14 mouse cellular contexts compared by ENCODE assay signal in the genomic region with DNA sequence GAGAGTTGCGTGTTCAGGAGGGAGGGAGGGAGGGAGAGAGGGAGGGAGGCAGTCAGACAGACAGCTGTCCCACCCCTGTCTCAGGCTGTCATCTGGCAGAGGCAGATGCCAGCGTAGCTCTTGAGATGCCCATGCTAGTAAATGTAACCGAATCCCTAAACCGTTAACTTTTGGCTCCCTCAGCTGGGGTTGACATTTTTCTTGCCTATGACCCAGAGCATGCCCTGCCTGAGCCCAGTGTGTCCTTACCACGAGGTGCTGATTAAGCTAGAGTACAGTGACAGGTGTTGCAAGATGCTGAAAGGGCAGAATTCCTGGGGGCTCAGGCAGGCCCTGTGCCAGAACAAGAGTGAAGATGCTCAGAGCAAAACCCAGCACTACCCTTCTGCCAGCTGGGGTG. TPM values are rescaled to one million over a fixed set of nuclear protein-coding genes. Genes with fewer than 3 reads are reported as not detected.
DNase-seq lines count a peak whose midpoint lies in the region; ATAC-seq and TF ChIP-seq lines count a peak whose summit lies in the region.
"Had no signal": no experiment of that assay in that cellular context is flagged by ENCODE, and none has a peak within 500 bp of the region (broad histone marks: within the 10 kb centered on the region; RNA-seq: fewer than 3 reads in every experiment).

No protein-coding gene starts in this region.

- peak; percentile 38; the same call in 1 of the 2 replicates for ATAC-seq in hindbrain, embryonic 15.5 days (ENCODE audit: low FRiP score, low read depth)
- no peak for ATAC-seq in hindbrain, embryonic 11.5 days (ENCODE audit: low FRiP score)
- ATAC-seq in forebrain, embryonic 15.5 days (replicated peaks): no peak
- ATAC-seq: intestine, postnatal 0 days had no signal

- no peak for DNase-seq in hindbrain, embryonic 11.5 days (ENCODE audit: low spot score)
- DNase-seq in 3134 (ENCODE audit: extremely low read depth, insufficient read length, low spot score): peak; percentile 44
- DNase-seq in brain, embryonic 14.5 days (ENCODE audit: low read depth): peak; percentile 16
- DNase-seq in gastrocnemius, postnatal 25 days: peak; percentile 88
- DNase-seq in heart, postnatal 10 days: no peak

- H3K4me1 ChIP-seq in hindbrain, embryonic 15.5 days (replicated peaks): no peaks in the 10 kb centered on the region
- H3K4me1 ChIP-seq in hindbrain, embryonic 11.5 days (replicated peaks; ENCODE audit: control insufficient read depth, insufficient read depth, low read length): no peaks in the 10 kb centered on the region
- H3K4me1 ChIP-seq in forebrain, embryonic 15.5 days: no peaks in the 10 kb centered on the region
- H3K4me1 ChIP-seq: lung, embryonic 15.5 days; neural tube, embryonic 15.5 days had no signal

- TF ChIP-seq CTCF in brain, embryonic 14.5 days (IDR thresholded peaks at IDR 0.05; ENCODE audit: borderline replicate concordance, extremely low read depth, insufficient read depth, insufficient read length): no peak

- H3K4me3 ChIP-seq in hindbrain, embryonic 15.5 days: no peak overlapping the region
- no peak overlapping the region for H3K4me3 ChIP-seq in hindbrain, embryonic 11.5 days (ENCODE audit: low read depth, low read length)
- no peak overlapping the region for H3K4me3 ChIP-seq in forebrain, embryonic 15.5 days
- H3K4me3 ChIP-seq: lung, embryonic 15.5 days; neural tube, embryonic 15.5 days had no signal

- no peaks in the 10 kb centered on the region for H3K9me3 ChIP-seq in hindbrain, embryonic 15.5 days
- no peaks in the 10 kb centered on the region for H3K9me3 ChIP-seq in hindbrain, embryonic 11.5 days (ENCODE audit: control insufficient read depth, low read length)
- H3K9me3 ChIP-seq in forebrain, embryonic 15.5 days: no peaks in the 10 kb centered on the region
- H3K9me3 ChIP-seq: lung, embryonic 15.5 days; neural tube, embryonic 15.5 days had no signal

- no peak overlapping the region for H3K4me2 ChIP-seq in hindbrain, embryonic 15.5 days
- H3K4me2 ChIP-seq in hindbrain, embryonic 11.5 days (replicated peaks; ENCODE audit: low read depth, low read length): no peak overlapping the region
- no peak overlapping the region for H3K4me2 ChIP-seq in forebrain, embryonic 15.5 days (replicated peaks)
- H3K4me2 ChIP-seq: liver, embryonic 11.5 days; lung, embryonic 15.5 days; midbrain, embryonic 11.5 days; neural tube, embryonic 15.5 days had no signal

- no peaks in the 10 kb centered on the region for H3K27me3 ChIP-seq in hindbrain, embryonic 15.5 days
- H3K27me3 ChIP-seq in hindbrain, embryonic 11.5 days (ENCODE audit: control insufficient read depth, insufficient read depth, low read length): no peaks in the 10 kb centered on the region
- H3K27me3 ChIP-seq in forebrain, embryonic 15.5 days: no peaks in the 10 kb centered on the region
- H3K27me3 ChIP-seq: lung, embryonic 15.5 days; neural tube, embryonic 15.5 days had no signal

- intact Hi-C loops in heart, postnatal 10 days (cut with DNase I): no loop called here

- TF ChIP-seq POLR2A in brain, embryonic 14.5 days (IDR thresholded peaks at IDR 0.05; ENCODE audit: borderline replicate concordance, extremely low read depth, insufficient read depth, insufficient read length, poor library complexity, severe bottlenecking): no peak

- H3K27ac ChIP-seq in hindbrain, embryonic 15.5 days (replicated peaks): no peak overlapping the region
- H3K27ac ChIP-seq in hindbrain, embryonic 11.5 days (ENCODE audit: low read depth, low read length): no peak overlapping the region
- no peak overlapping the region for H3K27ac ChIP-seq in forebrain, embryonic 15.5 days (replicated peaks)
- H3K27ac ChIP-seq: kidney, postnatal 0 days; lung, embryonic 15.5 days; macrophage; neural tube, embryonic 15.5 days had no signal

- no peak overlapping the region for H3K9ac ChIP-seq in hindbrain, embryonic 15.5 days
- H3K9ac ChIP-seq in hindbrain, embryonic 11.5 days (ENCODE audit: low read depth, low read length): no peak overlapping the region
- H3K9ac ChIP-seq in forebrain, embryonic 15.5 days (replicated peaks): no peak overlapping the region
- H3K9ac ChIP-seq: lung, embryonic 15.5 days; neural tube, embryonic 15.5 days had no signal

- 63% methylated on average over 5 of the region's 5 CpGs for WGBS in hindbrain, embryonic 15.5 days
- WGBS in hindbrain, embryonic 11.5 days: 68% methylated on average over 5 of the region's 5 CpGs
- 75% methylated on average over 5 of the region's 5 CpGs for WGBS in forebrain, embryonic 15.5 days

- peaks cover 12% of the 10 kb centered on the region; the same call in 1 of the 2 replicates for H3K36me3 ChIP-seq in hindbrain, embryonic 15.5 days
- no peaks in the 10 kb centered on the region for H3K36me3 ChIP-seq in hindbrain, embryonic 11.5 days (ENCODE audit: control insufficient read depth, insufficient read depth, low read length)
- H3K36me3 ChIP-seq in forebrain, embryonic 15.5 days: no peaks in the 10 kb centered on the region

RNA-seq across cellular contexts. Expression of a gene that starts 44.8 kb away (rescaled TPM):
- polyA plus RNA-seq in hindbrain, embryonic 15.5 days (2015; fragmentation: Nextera tagmentation; extraction: Ambion mirVana): 14.5 and 19.0 TPM in 2 replicates
- polyA plus RNA-seq in hindbrain, embryonic 11.5 days (2014; fragmentation: Nextera tagmentation; extraction: Ambion mirVana): 45.8 and 48.1 TPM in 2 replicates
- 5.9 and 6.5 TPM in 2 replicates for polyA plus RNA-seq in brain, embryonic 14.5 days (2012; rRNA removed)
- 1 to 10 TPM; 3.6 to 4.7 TPM for total RNA-seq in gastrocnemius, postnatal 25 days (2021)
- polyA plus RNA-seq in forebrain, embryonic 15.5 days (2015; fragmentation: Nextera tagmentation; extraction: Ambion mirVana): 19.2 and 22.3 TPM in 2 replicates
- 1 to 10 TPM; 7.6 to 8.8 TPM for total RNA-seq in heart, postnatal 10 days (2021)

RNA-seq across cellular contexts. Expression of a gene that starts 45.2 kb away (rescaled TPM):
- 88.0 and 88.1 TPM in 2 replicates for polyA plus RNA-seq in hindbrain, embryonic 15.5 days (2015; fragmentation: Nextera tagmentation; extraction: Ambion mirVana)
- 47.5 and 48.9 TPM in 2 replicates for polyA plus RNA-seq in hindbrain, embryonic 11.5 days (2014; fragmentation: Nextera tagmentation; extraction: Ambion mirVana)
- 32.8 and 45.8 TPM in 2 replicates for polyA plus RNA-seq in brain, embryonic 14.5 days (2012; rRNA removed)
- 1,000 to 10,000 TPM in 1 of 2 experiments, 100 to 1,000 TPM in 1; 832 to 1,031 TPM for total RNA-seq in gastrocnemius, postnatal 25 days (2021)
- polyA plus RNA-seq in forebrain, embryonic 15.5 days (2015; fragmentation: Nextera tagmentation; extraction: Ambion mirVana): 36.0 and 42.3 TPM in 2 replicates
- total RNA-seq in heart, postnatal 10 days (2021): 100 to 1,000 TPM; 222 to 228 TPM

Comparison
In these comparisons a context has a peak if more than half of its experiments do, and no peak if none do; other contexts are left out.
1. DNase-seq: peak in 3134 (single experiment), brain, embryonic 14.5 days (single experiment) and gastrocnemius, postnatal 25 days (single experiment); none in hindbrain, embryonic 11.5 days (single experiment) and heart, postnatal 10 days (0 of 2).